14 mouse cellular contexts compared by ENCODE assay signal in the genomic region with DNA sequence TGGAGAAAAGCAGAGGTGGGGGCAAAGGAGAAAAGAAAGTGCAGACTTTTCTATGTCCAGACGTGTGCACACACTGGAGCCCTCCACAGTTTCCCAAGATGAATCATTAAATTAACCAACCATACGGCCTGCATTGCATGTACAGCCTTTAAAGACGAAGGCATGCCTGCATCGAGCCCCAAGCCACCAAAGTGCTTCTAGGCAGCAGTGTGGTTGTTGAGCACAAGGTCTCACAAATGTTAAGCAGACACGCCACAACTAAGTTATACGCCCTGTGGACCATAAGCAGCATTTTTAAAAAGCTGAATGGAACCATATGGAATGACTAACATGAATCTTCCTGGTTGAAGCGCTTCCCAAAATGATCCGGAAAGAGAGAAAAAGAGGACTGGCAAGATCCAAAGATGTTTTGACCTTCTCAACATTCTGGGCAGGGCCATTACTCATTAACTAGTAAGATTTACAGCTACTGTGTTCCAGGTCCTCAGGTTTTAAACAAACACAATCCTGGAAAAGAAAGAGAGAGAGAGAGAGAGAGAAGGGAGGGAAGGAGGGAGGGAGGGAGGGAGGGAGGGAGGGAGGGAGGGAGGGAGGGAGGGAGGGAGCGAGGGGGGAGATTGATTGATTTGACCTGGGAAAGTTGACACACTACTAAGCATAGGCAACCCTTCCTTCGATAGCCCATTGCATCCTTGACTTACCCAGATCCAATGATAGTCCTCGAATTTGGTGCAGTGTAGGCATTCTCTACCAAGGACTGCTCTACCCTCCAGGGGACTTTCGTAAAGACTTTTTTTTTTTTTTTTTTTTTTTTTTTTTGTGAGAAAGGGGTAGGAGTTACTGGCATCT. TPM values are rescaled to one million over a fixed set of nuclear protein-coding genes. Genes with fewer than 3 reads are reported as not detected.
A peak's percentile ranks its signal among the peaks of the same experiment; 100 is the strongest.
DNase-seq lines count a peak whose midpoint lies in the region; ATAC-seq and TF ChIP-seq lines count a peak whose summit lies in the region.
"Had no signal": no experiment of that assay in that cellular context is flagged by ENCODE, and none has a peak within 500 bp of the region (broad histone marks: within the 10 kb centered on the region; RNA-seq: fewer than 3 reads in every experiment).

No protein-coding gene starts in this region.

- TF ChIP-seq EP300 in liver, embryonic 14.5 days (IDR thresholded peaks at IDR 0.05; ENCODE audit: low read depth): no peak

- WGBS in heart, embryonic 15.5 days: 76% methylated on average over 11 of the region's 12 CpGs
- WGBS in kidney, embryonic 14.5 days: 38% methylated on average over 12 of the region's 12 CpGs
- 53% methylated on average over 12 of the region's 12 CpGs for WGBS in liver, embryonic 14.5 days (ENCODE audit: insufficient replicate concordance)

- no peak overlapping the region for H3K9ac ChIP-seq in heart, embryonic 15.5 days
- no peak overlapping the region for H3K9ac ChIP-seq in kidney, embryonic 14.5 days (ENCODE audit: low read depth, low read length)
- H3K9ac ChIP-seq in liver, embryonic 14.5 days (replicated peaks): no peak overlapping the region

- no peaks in the 10 kb centered on the region for H3K9me3 ChIP-seq in heart, embryonic 15.5 days (replicated peaks)
- H3K9me3 ChIP-seq in kidney, embryonic 14.5 days (ENCODE audit: control insufficient read depth, low read length): no peaks in the 10 kb centered on the region
- no peaks in the 10 kb centered on the region for H3K9me3 ChIP-seq in liver, embryonic 14.5 days (ENCODE audit: control insufficient read depth, low read length)
- H3K9me3 ChIP-seq: midbrain, embryonic 10.5 days had no signal

- H3K4me1 ChIP-seq in heart, embryonic 15.5 days (replicated peaks): peaks cover 44% of the 10 kb centered on the region
- H3K4me1 ChIP-seq in kidney, embryonic 14.5 days (ENCODE audit: control insufficient read depth, insufficient read depth, low read length): peaks cover 40% of the 10 kb centered on the region
- H3K4me1 ChIP-seq in liver, embryonic 14.5 days (replicated peaks; ENCODE audit: control insufficient read depth in 2 of 2, insufficient read depth in 2 of 2, low read length in 1 of 2): peaks cover 0 to 23% of the 10 kb centered on the region in 2 experiments; a peak in 2 of 4 replicates

- intact Hi-C loops in heart, postnatal 10 days (cut with DNase I): no loop called here

- no peak overlapping the region for H3K4me3 ChIP-seq in heart, embryonic 15.5 days
- no peak overlapping the region for H3K4me3 ChIP-seq in kidney, embryonic 14.5 days (ENCODE audit: low read length)
- no peak overlapping the region for H3K4me3 ChIP-seq in liver, embryonic 14.5 days (ENCODE audit: insufficient read depth in 1 of 2, low read depth in 2 of 2, low read length in 2 of 2)
- H3K4me3 ChIP-seq: erythroblast, embryonic 14.5 days; heart, adult 2 months; midbrain, embryonic 10.5 days had no signal

- peak overlapping the region; percentile 9; the same call in 1 of the 2 replicates for H3K27ac ChIP-seq in heart, embryonic 15.5 days
- H3K27ac ChIP-seq in kidney, embryonic 14.5 days (ENCODE audit: low read depth, low read length): peak overlapping the region; percentile 75
- no peak overlapping the region for H3K27ac ChIP-seq in liver, embryonic 14.5 days
- H3K27ac ChIP-seq: heart, adult 2 months; midbrain, embryonic 10.5 days had no signal

- TF ChIP-seq CTCF in liver, embryonic 14.5 days (IDR thresholded peaks at IDR 0.05; ENCODE audit: low read depth): no peak

- no peak for DNase-seq in heart, postnatal 10 days
- peak; percentile 5 for DNase-seq in NIH3T3 (ENCODE audit: low read depth)
- DNase-seq in liver, embryonic 14.5 days (ENCODE audit: low read depth in 3 of 3, low spot score in 3 of 3): no peak
- DNase-seq in cerebellum, adult 8-10 months: no peak
- DNase-seq in thymus, postnatal 25 days: no peak
- DNase-seq in embryo, embryonic 11 days: no peak
- DNase-seq: cerebellum, adult 9-11 months; heart, adult 2 months had no signal

- H3K36me3 ChIP-seq in heart, embryonic 15.5 days: no peaks in the 10 kb centered on the region
- H3K36me3 ChIP-seq in kidney, embryonic 14.5 days (ENCODE audit: control insufficient read depth, insufficient read depth, low read length): no peaks in the 10 kb centered on the region
- H3K36me3 ChIP-seq in liver, embryonic 14.5 days (replicated peaks; ENCODE audit: control insufficient read depth, insufficient read depth, low read depth): no peaks in the 10 kb centered on the region
- H3K36me3 ChIP-seq: G1E; midbrain, embryonic 10.5 days had no signal

- H3K27me3 ChIP-seq in heart, embryonic 15.5 days: no peaks in the 10 kb centered on the region
- no peaks in the 10 kb centered on the region for H3K27me3 ChIP-seq in kidney, embryonic 14.5 days (ENCODE audit: control insufficient read depth, insufficient read depth, low read length)
- no peaks in the 10 kb centered on the region for H3K27me3 ChIP-seq in liver, embryonic 14.5 days (ENCODE audit: control insufficient read depth, insufficient read depth, low read length)

- H3K4me2 ChIP-seq in heart, embryonic 15.5 days: no peak overlapping the region
- H3K4me2 ChIP-seq in kidney, embryonic 14.5 days (replicated peaks; ENCODE audit: low read depth, low read length): no peak overlapping the region
- peak overlapping the region; percentile 32; the same call in 1 of the 2 replicates for H3K4me2 ChIP-seq in liver, embryonic 14.5 days (ENCODE audit: low read depth)

- no peak for ATAC-seq in heart, embryonic 15.5 days (replicated peaks; ENCODE audit: insufficient number of reproducible peaks, insufficient read depth, low FRiP score, low read depth)
- 0 out of 2 replicates have a peak, but pooled peaks have one; percentile 26 for ATAC-seq in kidney, embryonic 14.5 days (ENCODE audit: low FRiP score, low TSS enrichment)
- no peak; the same call in 1 of the 2 replicates for ATAC-seq in liver, embryonic 14.5 days (ENCODE audit: insufficient read depth)
- ATAC-seq: activated CD4-positive, CD25-positive, alpha-beta regulatory T cell, adult 4 months had no signal

RNA-seq across cellular contexts. Expression of a gene that starts 26.5 kb away (rescaled TPM):
- polyA plus RNA-seq in heart, embryonic 15.5 days (2015; fragmentation: Nextera tagmentation; extraction: Ambion mirVana): 6.7 and 7.5 TPM in 2 replicates
- total RNA-seq in heart, postnatal 10 days (2021): 10 to 100 TPM; 28.5 to 28.7 TPM
- polyA plus RNA-seq in kidney, embryonic 14.5 days (2014; fragmentation: Nextera tagmentation; extraction: Ambion mirVana): 10.6 and 10.9 TPM in 2 replicates
- polyA plus RNA-seq in liver, embryonic 14.5 days (2012; rRNA removed): 0.96 and 1.3 TPM in 2 replicates
- 0.78 and 1.1 TPM in 2 replicates for polyA plus RNA-seq in liver, embryonic 14.5 days (2014; fragmentation: Nextera tagmentation; extraction: Ambion mirVana)
